Mouse (Mus musculus) CH12.LX (cell line): ENCODE results near the gene Cenpm. TPM values are rescaled to one million over a fixed set of nuclear protein-coding genes. Genes with fewer than 3 reads are reported as not detected.

Experiments used
- DNase-seq: peaks from one replicate; pipeline ENCODE4 v3.0.0-alpha.2; 2013; ENCODE audit errors: extremely low read depth
- H3K27ac ChIP-seq: 2 replicates; pipeline ENCODE4 v1.5.1; 2012; ENCODE audit warnings: low read depth, mild to moderate bottlenecking, control low read depth, moderate library complexity; ENCODE audit not compliant: insufficient read depth
- H3K27me3 ChIP-seq: replicated peaks from 2 replicates; pipeline ENCODE3; 2012; ENCODE audit warnings: inconsistent platforms
- H3K36me3 ChIP-seq, 2 experiments: replicated peaks in 1 of 2; 2 replicates each; pipeline versions ENCODE3 to v1.6.1; 2012; ENCODE audit warnings: inconsistent platforms in 1 of 2, low read length in 1 of 2, mild to moderate bottlenecking in 1 of 2, mixed read lengths in 1 of 2, moderate library complexity in 1 of 2; ENCODE audit not compliant: control insufficient read depth in 1 of 2, insufficient read depth in 1 of 2
- H3K4me1 ChIP-seq, 2 experiments: 2 replicates each; pipeline ENCODE4 v1.6.1; 2012; ENCODE audit warnings: inconsistent platforms in 1 of 2, moderate library complexity in 1 of 2; ENCODE audit not compliant: insufficient read depth in 2 of 2, control insufficient read depth in 1 of 2
- H3K4me2 ChIP-seq: 2 replicates; pipeline ENCODE4 v1.6.1; 2012; ENCODE audit warnings: low read depth, mild to moderate bottlenecking, control low read depth; ENCODE audit not compliant: poor library complexity, insufficient read depth, severe bottlenecking
- H3K4me3 ChIP-seq, 3 experiments: fragments of 150-350 bp in 1 of 3; sonication (generic) in 1 of 3; replicated peaks in 1 of 3; 2 replicates each; pipeline versions ENCODE3 to v1.5.1; 2011 to 2012; ENCODE audit warnings: low read depth in 2 of 3, low read length in 2 of 3, mild to moderate bottlenecking in 2 of 3, moderate library complexity in 2 of 3, control low read depth in 1 of 3, improper control_type of control experiment in 1 of 3, inconsistent platforms in 1 of 3, mixed read lengths in 1 of 3; ENCODE audit not compliant: poor library complexity in 1 of 3
- H3K79me2 ChIP-seq: replicated peaks from 2 replicates; pipeline ENCODE4 v1.6.1; 2012; ENCODE audit warnings: mild to moderate bottlenecking, moderate library complexity; ENCODE audit not compliant: control insufficient read depth, poor library complexity, insufficient read depth, severe bottlenecking; ENCODE audit errors: extremely low read depth
- H3K9ac ChIP-seq: 2 replicates; pipeline ENCODE4 v1.6.1; 2012; ENCODE audit warnings: low read depth, mild to moderate bottlenecking, control low read depth, moderate library complexity; ENCODE audit not compliant: insufficient read depth
- H3K9me3 ChIP-seq: replicated peaks from 2 replicates; pipeline ENCODE3; 2012; ENCODE audit warnings: low read length, inconsistent platforms, mixed read lengths
- BHLHE40 ChIP-seq: IDR thresholded peaks from 2 replicates; pipeline ENCODE4 v1.6.1; 2011; ENCODE audit warnings: mild to moderate bottlenecking, low read depth, low read length, improper control_type of control experiment
- CHD2 ChIP-seq: IDR thresholded peaks from 2 replicates; pipeline ENCODE4 v1.6.1; 2011; ENCODE audit warnings: low read length, improper control_type of control experiment
- CTCF ChIP-seq, 2 experiments: IDR thresholded peaks in 1 of 2; conservative IDR thresholded peaks in 1 of 2; 2 replicates each; pipeline ENCODE4 v1.5.1; 2011 to 2012; ENCODE audit warnings: low read depth in 2 of 2, low read length in 2 of 2, improper control_type of control experiment in 1 of 2, inconsistent platforms in 1 of 2, mild to moderate bottlenecking in 1 of 2, moderate library complexity in 1 of 2
- E2F4 ChIP-seq: IDR thresholded peaks from 2 replicates; pipeline ENCODE4 v1.6.1; 2011; ENCODE audit warnings: low read depth, low read length, improper control_type of control experiment; ENCODE audit not compliant: insufficient replicate concordance
- ELF1 ChIP-seq: IDR thresholded peaks from 2 replicates; pipeline ENCODE4 v1.6.1; 2014; ENCODE audit warnings: low read depth, mild to moderate bottlenecking, inconsistent platforms, low read length, improper control_type of control experiment
- EP300 ChIP-seq: IDR thresholded peaks from 2 replicates; pipeline ENCODE4 v1.6.1; 2011; ENCODE audit warnings: low read length, improper control_type of control experiment
- HCFC1 ChIP-seq: IDR thresholded peaks from 2 replicates; pipeline ENCODE4 v1.6.1; 2012; ENCODE audit warnings: low read depth, mild to moderate bottlenecking, inconsistent platforms, low read length, improper control_type of control experiment
- IRF4 ChIP-seq: IDR thresholded peaks from 2 replicates; pipeline ENCODE4 v1.6.1; 2014; ENCODE audit warnings: low read depth, mild to moderate bottlenecking, inconsistent platforms, low read length, improper control_type of control experiment
- JUND ChIP-seq: conservative IDR thresholded peaks from 2 replicates; pipeline ENCODE4 v1.6.1; 2011; ENCODE audit warnings: low read depth, low read length, improper control_type of control experiment
- MAX ChIP-seq: IDR thresholded peaks from 2 replicates; pipeline ENCODE4 v1.6.1; 2011; ENCODE audit warnings: low read length, improper control_type of control experiment
- MAZ ChIP-seq: IDR thresholded peaks from 2 replicates; pipeline ENCODE4 v1.6.1; 2012; ENCODE audit warnings: low read depth, mild to moderate bottlenecking, inconsistent platforms, low read length, improper control_type of control experiment, moderate library complexity
- MXI1 ChIP-seq: IDR thresholded peaks from 2 replicates; pipeline ENCODE4 v1.6.1; 2011; ENCODE audit warnings: mild to moderate bottlenecking, low read depth, low read length, improper control_type of control experiment
- MYC ChIP-seq: IDR thresholded peaks from 2 replicates; pipeline ENCODE4 v1.6.1; 2011; ENCODE audit warnings: low read depth, mild to moderate bottlenecking, improper control_type of control experiment, low read length
- NELFE ChIP-seq: IDR thresholded peaks from 2 replicates; pipeline ENCODE4 v1.6.1; 2011; ENCODE audit warnings: low read depth, low read length, improper control_type of control experiment
- NRF1 ChIP-seq: IDR thresholded peaks from 2 replicates; pipeline ENCODE4 v1.6.1; 2014; ENCODE audit warnings: low read depth, mild to moderate bottlenecking, inconsistent platforms, low read length, improper control_type of control experiment, moderate library complexity
- PAX5 ChIP-seq: IDR thresholded peaks from 2 replicates; pipeline ENCODE4 v1.6.1; 2012; ENCODE audit warnings: low read length, inconsistent platforms, mixed read lengths
- POLR2A ChIP-seq: IDR thresholded peaks from 2 replicates; pipeline ENCODE4 v1.6.1; 2011; ENCODE audit warnings: low read depth, mild to moderate bottlenecking, improper control_type of control experiment, low read length
- RAD21 ChIP-seq: IDR thresholded peaks from 2 replicates; pipeline ENCODE4 v1.6.1; 2011; ENCODE audit warnings: low read depth, mild to moderate bottlenecking, low read length, improper control_type of control experiment, moderate library complexity
- RCOR1 ChIP-seq: conservative IDR thresholded peaks from 2 replicates; pipeline ENCODE4 v1.6.1; 2012; ENCODE audit warnings: low read depth, mild to moderate bottlenecking, inconsistent platforms, low read length, improper control_type of control experiment
- SIN3A ChIP-seq: IDR thresholded peaks from 2 replicates; pipeline ENCODE4 v1.6.1; 2012; ENCODE audit warnings: low read length, improper control_type of control experiment, inconsistent platforms
- SMC3 ChIP-seq: IDR thresholded peaks from 2 replicates; pipeline ENCODE4 v1.6.1; 2011; ENCODE audit warnings: low read depth, low read length, improper control_type of control experiment
- TBP ChIP-seq: conservative IDR thresholded peaks from 2 replicates; pipeline ENCODE4 v1.6.1; 2011; ENCODE audit warnings: low read depth, low read length, improper control_type of control experiment
- TCF12 ChIP-seq: IDR thresholded peaks from 2 replicates; pipeline ENCODE4 v1.6.1; 2014; ENCODE audit warnings: low read depth, mild to moderate bottlenecking, inconsistent platforms, low read length, improper control_type of control experiment
- UBTF ChIP-seq: IDR thresholded peaks from 2 replicates; pipeline ENCODE4 v1.6.1; 2012; ENCODE audit warnings: low read depth, mild to moderate bottlenecking, inconsistent platforms, low read length, improper control_type of control experiment, moderate library complexity
- USF1 ChIP-seq: IDR thresholded peaks from 2 replicates; pipeline ENCODE4 v1.6.1; 2014; ENCODE audit warnings: low read depth, mild to moderate bottlenecking, inconsistent platforms, low read length, improper control_type of control experiment
- USF2 ChIP-seq: conservative IDR thresholded peaks from 2 replicates; pipeline ENCODE4 v1.6.1; 2011; ENCODE audit warnings: low read depth, low read length, improper control_type of control experiment
- ZC3H11A ChIP-seq: IDR thresholded peaks from 2 replicates; pipeline ENCODE4 v1.6.1; 2012; ENCODE audit warnings: low read depth, mild to moderate bottlenecking, inconsistent platforms, low read length, improper control_type of control experiment
- ZKSCAN1 ChIP-seq: IDR thresholded peaks from 2 replicates; pipeline ENCODE4 v1.6.1; 2012; ENCODE audit warnings: low read depth, inconsistent platforms, low read length, improper control_type of control experiment, borderline replicate concordance
- ZMIZ1 ChIP-seq: IDR thresholded peaks from 2 replicates; pipeline ENCODE4 v1.6.1; 2012; ENCODE audit warnings: low read depth, mild to moderate bottlenecking, inconsistent platforms, low read length, improper control_type of control experiment
- ZNF384 ChIP-seq: IDR thresholded peaks from 2 replicates; pipeline ENCODE4 v1.6.1; 2012; ENCODE audit warnings: low read depth, low read length, improper control_type of control experiment, inconsistent platforms
- dilution Hi-C: fragments of 300-500 bp; cut with MboI; formaldehyde crosslinking; loops from 2 replicates; pipeline ENCODE4 v1.14.3; 2020; ENCODE audit warnings: low sequenced_read_pairs; ENCODE audit not compliant: extremely low pct_unique_long_range_greater_than_20kb, extremely low pct_ligation_motif_present
- in situ Hi-C: fragments of 300-500 bp; cut with MboI; formaldehyde crosslinking; loops from 3 replicates; pipeline ENCODE4 v1.14.3; 2019; ENCODE audit warnings: low sequenced_read_pairs, low pct_ligation_motif_present, low pct_unique_long_range_greater_than_20kb, mixed read lengths
- polyA plus RNA-seq: library from polyadenylated mRNA; unstranded; fragments of >175 nt; gene quantifications from 2 replicates; pipeline ENCODE4 v1.2.1, GENCODE M21; 2012; ENCODE audit warnings: low read depth; ENCODE audit not compliant: insufficient read length
- total RNA-seq, 2 experiments: library from RNA; depleted of rRNA; stranded (reverse); fragments of 300-350 nt in 1 of 2; fragments of >200 nt in 1 of 2; gene quantifications; 2 replicates each; pipeline ENCODE4 v1.2.3; 2012 to 2014

The Cenpm gene
- total and polyA plus RNA-seq, 3 experiments: 22.8 to 39.6 (median 34.2) TPM

- Histone ChIP-seq H3K36me3 (peaks cover 27 to 73% of the 10 kb centered on the region in 2 experiments), H3K4me2 (no peak overlapping the region), H3K27me3 (no peaks in the 10 kb centered on the region), H3K9ac (no peak overlapping the region; the same call in 1 of the 2 replicates), H3K4me3 (no peak overlapping the region), H3K9me3 (no peaks in the 10 kb centered on the region), H3K27ac (no peak overlapping the region; the same call in 1 of the 2 replicates), H3K4me1 (peaks cover 26 to 41% of the 10 kb centered on the region in 2 experiments), H3K79me2 (no peaks in the 10 kb centered on the region)
- in situ Hi-C loops: loop anchor here (5.0 kb wide), 1 partner anchor 94 kb away; no protein-coding TSS in a partner anchor
- DNase-seq: peak; percentile 87
- TF ChIP-seq ELF1 (no peak), POLR2A (peak; percentile 39; the same call in 1 of the 2 replicates), SMC3 (peak; percentile 96), HCFC1 (0 out of 2 replicates have a peak, but pooled peaks have one; percentile 12), JUND (no peak), IRF4 (no peak; the same call in 1 of the 2 replicates), SIN3A (0 out of 2 replicates have a peak, but pooled peaks have one; percentile 9), NELFE (0 out of 2 replicates have a peak, but pooled peaks have one; percentile 29), ZC3H11A (peak; percentile 91), CTCF (conservative IDR thresholded peaks at IDR 0.05 in 1 of 2, IDR thresholded peaks at IDR 0.05 in 1 of 2; ENCODE audit: low read depth in 2 of 2, low read length in 2 of 2) (peak; percentile 86 to 97), USF1 (no peak), UBTF (no peak), RAD21 (peak; percentile 98), USF2 (no peak)
- dilution Hi-C loops: no loop called here
Measured at GRCm38 (mm10) chr15:82236565-82236964, 8.0 kb downstream of the Cenpm start.

GRCm38 (mm10) chr15:82235661-82236060 is 8.9 kb downstream of the Cenpm start:
- Histone ChIP-seq H3K36me3 (peaks cover 21 to 64% of the 10 kb centered on the region in 2 experiments), H3K4me2 (peak overlapping the region; percentile 18; the same call in 1 of the 2 replicates), H3K9me3 (no peaks in the 10 kb centered on the region), H3K9ac (no peak overlapping the region), H3K27me3 (no peaks in the 10 kb centered on the region), H3K79me2 (no peaks in the 10 kb centered on the region), H3K27ac (peak overlapping the region; percentile 12), H3K4me3 (peak overlapping the region in 1 of 3 experiments; percentile 26), H3K4me1 (peaks cover 34 to 49% of the 10 kb centered on the region in 2 experiments)
- DNase-seq: peak; percentile 75
- dilution Hi-C loops: no loop called here
- in situ Hi-C loops: loop anchor here (5.0 kb wide), 1 partner anchor 93 kb away; no protein-coding TSS in a partner anchor
- TF ChIP-seq IRF4: no peak
- TF ChIP-seq NELFE: no peak
- TF ChIP-seq NRF1: 0 out of 2 replicates have a peak, but pooled peaks have one; percentile 7
- no peak for TF ChIP-seq PAX5
- no peak for TF ChIP-seq UBTF
- no peak for TF ChIP-seq RCOR1
- no peak for TF ChIP-seq HCFC1
- TF ChIP-seq TBP: 0 out of 2 replicates have a peak, but pooled peaks have one; percentile 15
- no peak for TF ChIP-seq ZKSCAN1
- peak; percentile 26; the same call in 1 of the 2 replicates for TF ChIP-seq ZMIZ1
- peak; percentile 72 for TF ChIP-seq SIN3A
- TF ChIP-seq EP300: no peak
- TF ChIP-seq MXI1: peak; percentile 47; the same call in 1 of the 2 replicates
- TF ChIP-seq ZNF384: no peak
- no peak for TF ChIP-seq USF1
- TF ChIP-seq JUND: no peak
- TF ChIP-seq ZC3H11A: no peak
- no peak for TF ChIP-seq CTCF (conservative IDR thresholded peaks at IDR 0.05 in 1 of 2, IDR thresholded peaks at IDR 0.05 in 1 of 2; ENCODE audit: low read depth in 2 of 2, low read length in 2 of 2)
- peak; percentile 61 for TF ChIP-seq POLR2A
- TF ChIP-seq E2F4: no peak
- peak; percentile 65 for TF ChIP-seq BHLHE40
- TF ChIP-seq USF2: no peak
- TF ChIP-seq CHD2: no peak
- no peak for TF ChIP-seq MAZ
- TF ChIP-seq SMC3: peak; percentile 13; the same call in 1 of the 2 replicates
- TF ChIP-seq TCF12: peak; percentile 48; the same call in 1 of the 2 replicates
- no peak; the same call in 1 of the 2 replicates for TF ChIP-seq MAX
- TF ChIP-seq MYC: no peak
- no peak; the same call in 1 of the 2 replicates for TF ChIP-seq RAD21
